Comparison of ENCODE assay signal across 20 mouse cellular contexts in the genomic region with DNA sequence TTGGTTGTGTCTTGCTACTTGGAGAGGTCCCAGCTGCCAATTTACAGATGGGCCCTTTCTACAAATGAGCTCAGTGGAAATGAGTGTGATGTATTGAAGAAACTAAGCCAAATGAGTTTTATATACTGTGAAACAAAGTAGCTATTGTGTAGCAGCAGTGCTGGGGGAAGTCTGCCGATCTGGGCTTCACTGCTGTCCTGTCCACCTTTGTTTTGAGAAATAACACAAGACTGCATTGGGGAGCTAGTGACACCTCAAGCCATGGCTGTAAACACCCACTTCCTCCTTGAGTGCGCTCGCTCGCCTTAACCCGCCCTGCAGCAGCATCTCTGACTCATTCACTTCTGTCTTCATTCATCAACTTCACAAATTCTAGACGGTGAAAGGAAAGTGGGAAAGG.
DNase-seq lines count a peak whose midpoint lies in the region; ATAC-seq lines count a peak whose summit lies in the region.
"Had no signal": no experiment of that assay in that cellular context is flagged by ENCODE, and none has a peak within 500 bp of the region (broad histone marks: within the 10 kb centered on the region; RNA-seq: fewer than 3 reads in every experiment).

No protein-coding gene starts in this region.

- no peaks in the 10 kb centered on the region; the same call in 1 of the 2 replicates for H3K4me1 ChIP-seq in intestine, embryonic 15.5 days (replicated peaks)
- H3K4me1 ChIP-seq: liver, embryonic 12.5 days had no signal

- peak; percentile 38; the same call in 1 of the 2 replicates for ATAC-seq in frontal cortex, adult (ENCODE audit: low TSS enrichment)
- ATAC-seq in granulocyte monocyte progenitor cell, adult 5-6 weeks (replicated peaks; ENCODE audit: poor library complexity, severe bottlenecking), result peak; percentile 37; the same call in 1 of the 2 replicates
- ATAC-seq in intestine, embryonic 15.5 days, result no peak
- ATAC-seq: liver, embryonic 12.5 days had no signal

- no peak for DNase-seq in frontal cortex, postnatal 10 days (ENCODE audit: low spot score in 2 of 2)
- peak; percentile 47 for DNase-seq in 416B (ENCODE audit: low read depth)
- peak; percentile 17 for DNase-seq in brain, adult 2 months (ENCODE audit: low read depth, low spot score)
- no peak for DNase-seq in layer of hippocampus, adult 8-10 months (ENCODE audit: low spot score in 2 of 2)
- no peak for DNase-seq in right cerebral cortex, postnatal 4 days
- DNase-seq: adrenal gland, postnatal 25 days; cerebellum, adult 2 months; cerebellum, postnatal 36 days; kidney, adult 2 months; kidney, postnatal 14 days; left cerebral cortex, postnatal 4 days; spleen, adult 18-20 months; thymus, postnatal 25 days had no signal

- no peaks in the 10 kb centered on the region for H3K27me3 ChIP-seq in intestine, embryonic 15.5 days (replicated peaks)
- H3K27me3 ChIP-seq: embryonic facial prominence, embryonic 13.5 days; liver, embryonic 12.5 days; lung, embryonic 15.5 days had no signal

- H3K36me3 ChIP-seq in intestine, embryonic 15.5 days, result no peaks in the 10 kb centered on the region
- H3K36me3 ChIP-seq: embryonic facial prominence, embryonic 13.5 days; liver, embryonic 12.5 days; lung, embryonic 15.5 days had no signal

- H3K9me3 ChIP-seq in intestine, embryonic 15.5 days, result no peaks in the 10 kb centered on the region
- H3K9me3 ChIP-seq: embryonic facial prominence, embryonic 13.5 days; liver, embryonic 12.5 days; lung, embryonic 15.5 days had no signal

- no peak overlapping the region for H3K4me3 ChIP-seq in intestine, embryonic 15.5 days (replicated peaks)
- H3K4me3 ChIP-seq: embryonic facial prominence, embryonic 13.5 days; layer of hippocampus, adult 2 months; liver, embryonic 12.5 days; lung, embryonic 15.5 days had no signal

- H3K9ac ChIP-seq in intestine, embryonic 15.5 days, result no peak overlapping the region
- H3K9ac ChIP-seq: embryonic facial prominence, embryonic 13.5 days; liver, embryonic 12.5 days; lung, embryonic 15.5 days had no signal

- WGBS in intestine, embryonic 15.5 days, result 50% methylated on average over 6 of the region's 6 CpGs

- no peak overlapping the region for H3K4me2 ChIP-seq in intestine, embryonic 15.5 days (replicated peaks)
- H3K4me2 ChIP-seq: embryonic facial prominence, embryonic 13.5 days; liver, embryonic 12.5 days; lung, embryonic 15.5 days had no signal

- H3K27ac ChIP-seq in intestine, embryonic 15.5 days, result no peak overlapping the region
- H3K27ac ChIP-seq: embryonic facial prominence, embryonic 13.5 days; layer of hippocampus, adult 2 months; liver, embryonic 12.5 days; lung, embryonic 15.5 days had no signal

Comparison
In these comparisons a context has a peak if more than half of its experiments do, and no peak if none do; other contexts are left out.
1. DNase-seq: peak in 416B (single experiment) and brain, adult 2 months (single experiment); none in frontal cortex, postnatal 10 days (0 of 2), layer of hippocampus, adult 8-10 months (0 of 2) and right cerebral cortex, postnatal 4 days (single experiment).